Mouse (Mus musculus): ENCODE data around the gene Lrrc18. TPM values are rescaled to one million over a fixed set of nuclear protein-coding genes. Genes with fewer than 3 reads are reported as not detected.

Gene Lrrc18
- polyA plus RNA-seq, 1 experiment from 2014 or later: 0.86 TPM

DNA sequence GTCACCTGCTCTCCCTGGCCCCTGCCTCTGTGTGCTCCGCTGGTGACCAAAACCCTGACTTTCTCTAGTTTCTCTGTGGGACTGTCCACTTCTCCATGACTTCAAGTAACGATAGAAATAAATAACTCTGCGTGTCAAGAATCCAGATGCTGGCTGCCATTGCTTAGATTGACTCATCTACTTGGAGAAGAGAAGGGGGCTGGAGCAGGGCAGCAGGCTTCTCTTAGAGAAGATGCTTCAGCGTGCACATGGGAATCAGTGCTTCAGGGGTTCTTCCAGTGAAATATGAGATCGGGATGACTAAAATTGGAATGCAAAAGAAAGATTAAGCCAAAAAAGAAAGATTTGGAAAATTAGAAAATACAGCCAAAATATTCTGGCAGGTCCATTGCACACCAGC, 28.4 kb downstream of the Lrrc18 start:
- 63% methylated on average over 5 of the region's 5 CpGs for WGBS
- Histone ChIP-seq H3K9me3 (ENCODE audit: control insufficient read depth, low read length) (no peaks in the 10 kb centered on the region), H3K9ac (ENCODE audit: low read depth, low read length) (no peak overlapping the region), H3K27ac (ENCODE audit: low read depth, low read length) (no peak overlapping the region), H3K4me1 (replicated peaks; ENCODE audit: control insufficient read depth, insufficient read depth, low read length) (no peaks in the 10 kb centered on the region), H3K27me3 (ENCODE audit: control insufficient read depth, insufficient read depth, low read length) (no peaks in the 10 kb centered on the region), H3K4me3 (ENCODE audit: low read depth, low read length) (no peak overlapping the region), H3K36me3 (ENCODE audit: control insufficient read depth, insufficient read depth, low read length) (no peaks in the 10 kb centered on the region), H3K4me2 (replicated peaks; ENCODE audit: low read depth, low read length) (no peak overlapping the region)
- DNase-seq (ENCODE audit: low spot score) (no peak), ATAC-seq (ENCODE audit: low FRiP score) (no peak)

DNA sequence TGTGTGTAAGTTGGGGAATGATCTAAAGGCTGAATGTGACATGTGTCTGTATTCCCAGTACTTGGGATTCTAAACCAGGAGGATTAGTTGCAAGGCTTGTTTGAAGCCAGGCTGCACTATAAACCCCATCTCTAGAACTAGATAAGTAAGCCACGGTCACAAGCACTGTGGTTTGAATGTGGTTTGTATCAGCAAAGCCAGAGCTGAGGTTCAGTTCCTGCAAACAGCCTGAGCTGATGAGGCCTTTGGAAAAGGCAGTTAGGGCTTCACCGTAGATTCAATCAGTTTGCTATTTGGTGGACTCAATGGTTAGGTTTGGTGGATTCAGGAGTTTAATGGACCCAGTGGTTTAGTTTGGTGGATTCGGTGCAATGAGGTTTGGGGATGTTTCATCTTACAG, 39.7 kb downstream of the Lrrc18 start:
- Histone ChIP-seq H3K36me3 (ENCODE audit: control insufficient read depth, insufficient read depth, low read length) (no peaks in the 10 kb centered on the region), H3K27me3 (ENCODE audit: control insufficient read depth, insufficient read depth, low read length) (no peaks in the 10 kb centered on the region), H3K4me1 (replicated peaks; ENCODE audit: control insufficient read depth, insufficient read depth, low read length) (no peaks in the 10 kb centered on the region), H3K9ac (ENCODE audit: low read depth, low read length) (no peak overlapping the region), H3K4me3 (ENCODE audit: low read depth, low read length) (no peak overlapping the region), H3K4me2 (replicated peaks; ENCODE audit: low read depth, low read length) (no peak overlapping the region), H3K9me3 (ENCODE audit: control insufficient read depth, low read length) (no peaks in the 10 kb centered on the region), H3K27ac (ENCODE audit: low read depth, low read length) (no peak overlapping the region)
- DNase-seq (ENCODE audit: low spot score) (no peak), ATAC-seq (ENCODE audit: low FRiP score) (no peak)
- WGBS: 95% methylated on average over 3 of the region's 3 CpGs

DNA sequence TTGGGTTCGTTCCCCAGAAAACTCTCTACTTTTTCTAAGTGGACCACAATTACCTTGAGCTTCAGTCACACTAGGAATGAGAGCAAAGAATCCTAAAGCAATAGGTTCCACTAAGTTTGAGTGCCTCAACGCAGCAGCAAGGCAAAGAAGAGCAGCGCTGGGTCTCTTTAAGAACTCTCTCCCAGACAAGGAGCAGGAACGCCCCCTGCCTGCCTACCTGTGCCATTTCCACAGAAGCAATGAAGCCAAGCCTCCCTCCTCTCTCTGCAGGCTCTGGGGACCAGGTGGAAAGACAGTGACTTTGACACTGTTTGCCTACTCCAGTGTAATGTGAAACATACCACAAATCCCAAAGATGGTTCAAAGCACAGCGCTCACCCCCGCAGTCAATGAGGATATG, 42.2 kb downstream of the Lrrc18 start:
- ATAC-seq (ENCODE audit: low FRiP score) (no peak), DNase-seq (ENCODE audit: low spot score) (peak; percentile 59)
- H3K9me3 ChIP-seq (ENCODE audit: control insufficient read depth, low read length): no peaks in the 10 kb centered on the region
- H3K4me3 ChIP-seq (ENCODE audit: low read depth, low read length): no peak overlapping the region
- H3K27me3 ChIP-seq (ENCODE audit: control insufficient read depth, insufficient read depth, low read length): no peaks in the 10 kb centered on the region
- no peak overlapping the region for H3K4me2 ChIP-seq (replicated peaks; ENCODE audit: low read depth, low read length)
- H3K4me1 ChIP-seq (replicated peaks; ENCODE audit: control insufficient read depth, insufficient read depth, low read length): no peaks in the 10 kb centered on the region
- H3K36me3 ChIP-seq (ENCODE audit: control insufficient read depth, insufficient read depth, low read length): no peaks in the 10 kb centered on the region
- H3K9ac ChIP-seq (ENCODE audit: low read depth, low read length): no peak overlapping the region
- H3K27ac ChIP-seq (ENCODE audit: low read depth, low read length): no peak overlapping the region
- 43% methylated on average over 6 of the region's 6 CpGs for WGBS

DNA sequence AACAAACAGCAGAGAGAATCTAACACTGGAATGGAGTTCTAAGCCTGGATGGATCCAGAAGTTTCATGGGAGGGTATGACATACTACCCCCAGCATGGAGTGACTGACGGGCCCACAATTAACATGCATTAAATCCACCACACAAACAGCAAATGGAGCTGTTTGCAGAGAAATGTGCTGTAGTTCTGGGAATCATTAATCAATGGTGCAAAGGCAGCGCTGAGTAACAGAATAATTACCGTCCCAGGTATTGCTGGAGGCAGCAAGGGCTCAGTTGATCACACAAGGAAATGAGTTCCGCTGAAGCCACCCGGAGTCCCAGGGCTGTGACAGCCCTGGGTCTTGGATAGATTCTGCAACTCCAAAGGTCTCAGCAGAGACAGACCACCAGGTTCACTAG, 44.2 kb downstream of the Lrrc18 start:
- DNase-seq (ENCODE audit: low spot score): no peak
- H3K9me3 ChIP-seq (ENCODE audit: control insufficient read depth, low read length): no peaks in the 10 kb centered on the region

DNA sequence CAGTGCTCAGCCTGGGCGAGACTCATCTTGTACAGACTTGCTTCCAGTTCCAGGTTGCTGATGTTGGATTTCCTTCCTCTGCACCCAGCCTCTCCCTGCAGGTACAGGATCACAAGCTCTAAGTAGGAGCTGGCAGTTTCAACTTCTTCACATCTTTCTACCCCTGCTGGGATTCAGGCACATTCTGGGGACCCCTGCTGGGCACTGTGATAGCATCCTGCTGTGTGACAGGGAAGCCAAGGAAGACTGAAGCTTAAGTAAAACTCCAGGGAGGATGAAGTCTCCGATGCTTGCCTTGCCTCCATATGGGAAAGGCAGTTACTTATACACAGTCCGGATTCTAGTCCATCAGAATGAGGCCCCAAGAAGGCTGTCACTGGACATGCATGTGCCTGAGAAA, 45.6 kb downstream of the Lrrc18 start:
- 43% methylated on average over 3 of the region's 3 CpGs for WGBS

More for the DNA sequence above, 44.2 kb downstream of the Lrrc18 start:
- Histone ChIP-seq H3K27me3 (ENCODE audit: control insufficient read depth, insufficient read depth, low read length) (no peaks in the 10 kb centered on the region), H3K4me1 (replicated peaks; ENCODE audit: control insufficient read depth, insufficient read depth, low read length) (no peaks in the 10 kb centered on the region), H3K4me2 (replicated peaks; ENCODE audit: low read depth, low read length) (no peak overlapping the region), H3K27ac (ENCODE audit: low read depth, low read length) (no peak overlapping the region), H3K4me3 (ENCODE audit: low read depth, low read length) (no peak overlapping the region), H3K9ac (ENCODE audit: low read depth, low read length) (no peak overlapping the region), H3K36me3 (ENCODE audit: control insufficient read depth, insufficient read depth, low read length) (no peaks in the 10 kb centered on the region)
- no peak for ATAC-seq (ENCODE audit: low FRiP score)
- WGBS: 68% methylated on average over 5 of the region's 5 CpGs

DNA sequence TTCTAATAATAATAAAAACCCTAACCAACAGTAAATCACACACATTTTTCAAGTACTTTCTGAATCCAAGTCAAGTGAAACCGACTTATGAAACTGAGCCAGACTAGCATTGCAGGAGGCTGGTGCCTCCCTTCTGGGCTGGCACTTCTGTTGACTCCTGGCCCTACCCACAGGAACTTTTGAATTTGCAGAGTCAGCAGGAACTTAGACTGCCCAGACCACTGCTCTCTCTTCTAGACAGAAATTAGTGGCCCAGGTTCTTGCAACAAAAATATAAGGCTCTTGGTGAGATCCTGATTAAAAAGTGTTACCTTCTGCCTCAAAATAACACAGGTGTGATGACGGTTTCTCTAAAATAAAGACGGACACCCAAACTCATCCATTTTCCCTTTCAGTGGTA, 54.0 kb downstream of the Lrrc18 start:
- Histone ChIP-seq H3K4me2 (replicated peaks; ENCODE audit: low read depth, low read length) (no peak overlapping the region), H3K27me3 (ENCODE audit: control insufficient read depth, insufficient read depth, low read length) (no peaks in the 10 kb centered on the region), H3K4me3 (ENCODE audit: low read depth, low read length) (no peak overlapping the region), H3K9ac (ENCODE audit: low read depth, low read length) (no peak overlapping the region), H3K36me3 (ENCODE audit: control insufficient read depth, insufficient read depth, low read length) (no peaks in the 10 kb centered on the region), H3K27ac (ENCODE audit: low read depth, low read length) (no peak overlapping the region), H3K4me1 (replicated peaks; ENCODE audit: control insufficient read depth, insufficient read depth, low read length) (no peaks in the 10 kb centered on the region), H3K9me3 (ENCODE audit: control insufficient read depth, low read length) (no peaks in the 10 kb centered on the region)
- DNase-seq (ENCODE audit: low spot score) (no peak), ATAC-seq (ENCODE audit: low FRiP score) (no peak)
- WGBS: 87% methylated on average over 3 of the region's 3 CpGs

More for the DNA sequence above, 45.6 kb downstream of the Lrrc18 start:
- H3K27ac ChIP-seq (ENCODE audit: low read depth, low read length): no peak overlapping the region
- no peaks in the 10 kb centered on the region for H3K4me1 ChIP-seq (replicated peaks; ENCODE audit: control insufficient read depth, insufficient read depth, low read length)
- ATAC-seq (ENCODE audit: low FRiP score) (no peak), DNase-seq (ENCODE audit: low spot score) (peak; percentile 7)
- H3K9ac ChIP-seq (ENCODE audit: low read depth, low read length): no peak overlapping the region
- H3K36me3 ChIP-seq (ENCODE audit: control insufficient read depth, insufficient read depth, low read length): no peaks in the 10 kb centered on the region
- no peak overlapping the region for H3K4me2 ChIP-seq (replicated peaks; ENCODE audit: low read depth, low read length)
- no peaks in the 10 kb centered on the region for H3K27me3 ChIP-seq (ENCODE audit: control insufficient read depth, insufficient read depth, low read length)
- no peaks in the 10 kb centered on the region for H3K9me3 ChIP-seq (ENCODE audit: control insufficient read depth, low read length)
- no peak overlapping the region for H3K4me3 ChIP-seq (ENCODE audit: low read depth, low read length)

DNA sequence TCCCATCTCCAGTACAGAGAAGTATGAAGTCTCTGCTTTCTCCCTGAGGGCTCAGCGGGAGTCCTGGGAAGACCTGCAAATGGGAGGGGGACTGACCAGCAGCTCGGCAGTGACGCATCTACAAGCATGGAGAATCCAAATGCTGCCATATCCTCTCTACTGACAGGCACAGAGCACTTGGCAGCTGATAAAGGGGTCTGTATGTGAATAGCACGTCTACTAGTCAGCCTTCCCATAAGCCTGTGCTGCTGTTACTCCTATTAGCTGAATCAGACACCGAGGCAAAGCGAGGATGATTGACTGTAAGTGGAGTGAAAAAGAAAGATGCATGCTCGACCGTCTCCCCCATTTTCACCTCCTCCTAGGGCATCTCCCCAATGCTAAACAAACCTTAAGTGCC, 62.3 kb downstream of the Lrrc18 start:
- Histone ChIP-seq H3K9ac (ENCODE audit: low read depth, low read length) (no peak overlapping the region), H3K36me3 (ENCODE audit: control insufficient read depth, insufficient read depth, low read length) (no peaks in the 10 kb centered on the region), H3K4me2 (replicated peaks; ENCODE audit: low read depth, low read length) (no peak overlapping the region), H3K4me3 (ENCODE audit: low read depth, low read length) (no peak overlapping the region), H3K9me3 (ENCODE audit: control insufficient read depth, low read length) (no peaks in the 10 kb centered on the region), H3K27ac (ENCODE audit: low read depth, low read length) (no peak overlapping the region), H3K27me3 (ENCODE audit: control insufficient read depth, insufficient read depth, low read length) (no peaks in the 10 kb centered on the region), H3K4me1 (replicated peaks; ENCODE audit: control insufficient read depth, insufficient read depth, low read length) (peaks cover 10% of the 10 kb centered on the region)
- WGBS: 50% methylated on average over 8 of the region's 8 CpGs
- ATAC-seq (ENCODE audit: low FRiP score): no peak
- no peak for DNase-seq (ENCODE audit: low spot score)

DNA sequence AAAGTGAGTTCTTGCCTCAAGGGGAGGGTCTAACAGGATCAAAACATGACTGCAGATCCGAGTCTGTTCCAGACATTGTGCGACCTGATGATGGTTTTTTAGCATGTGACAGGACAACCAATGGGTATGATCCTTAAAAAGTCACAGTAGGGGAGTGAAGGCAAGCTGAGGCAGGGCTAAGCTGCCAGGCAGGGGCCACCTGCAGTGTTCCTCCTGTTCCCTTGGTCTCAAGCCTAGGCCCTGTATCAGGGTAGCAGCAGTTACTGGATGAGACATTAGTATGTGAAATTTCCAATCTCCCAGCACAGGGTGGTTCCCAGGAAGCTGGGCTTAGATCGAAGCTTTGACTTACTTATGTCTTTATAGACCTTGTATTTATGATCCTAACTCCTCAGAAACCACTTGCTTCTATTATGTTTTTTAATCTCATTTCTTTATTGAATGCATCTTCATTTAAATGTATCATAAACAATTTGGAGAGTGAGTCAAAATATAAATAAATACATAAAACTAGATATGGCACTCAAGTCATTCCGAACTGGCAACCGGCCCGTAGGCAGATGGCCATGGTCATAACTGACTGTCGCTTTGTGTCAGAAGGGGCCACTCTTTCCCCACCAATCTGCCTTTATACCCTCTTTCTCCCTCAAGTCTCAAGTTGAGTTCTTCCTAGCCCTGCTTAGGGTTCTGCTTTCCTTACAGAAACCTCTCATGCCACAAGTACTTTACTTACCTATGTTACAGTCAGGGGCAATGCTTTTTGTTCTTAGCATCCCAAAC, 67.9 kb downstream of the Lrrc18 start:
- Histone ChIP-seq H3K9ac (ENCODE audit: low read depth, low read length) (no peak overlapping the region), H3K4me1 (replicated peaks; ENCODE audit: control insufficient read depth, insufficient read depth, low read length) (peaks cover 3% of the 10 kb centered on the region; the same call in 1 of the 2 replicates), H3K27me3 (ENCODE audit: control insufficient read depth, insufficient read depth, low read length) (no peaks in the 10 kb centered on the region), H3K4me2 (replicated peaks; ENCODE audit: low read depth, low read length) (no peak overlapping the region), H3K4me3 (ENCODE audit: low read depth, low read length) (no peak overlapping the region), H3K27ac (ENCODE audit: low read depth, low read length) (no peak overlapping the region), H3K36me3 (ENCODE audit: control insufficient read depth, insufficient read depth, low read length) (no peaks in the 10 kb centered on the region), H3K9me3 (ENCODE audit: control insufficient read depth, low read length) (no peaks in the 10 kb centered on the region)
- DNase-seq (ENCODE audit: low spot score) (no peak), ATAC-seq (ENCODE audit: low FRiP score) (no peak)
- WGBS: 92% methylated on average over 7 of the region's 7 CpGs

DNA sequence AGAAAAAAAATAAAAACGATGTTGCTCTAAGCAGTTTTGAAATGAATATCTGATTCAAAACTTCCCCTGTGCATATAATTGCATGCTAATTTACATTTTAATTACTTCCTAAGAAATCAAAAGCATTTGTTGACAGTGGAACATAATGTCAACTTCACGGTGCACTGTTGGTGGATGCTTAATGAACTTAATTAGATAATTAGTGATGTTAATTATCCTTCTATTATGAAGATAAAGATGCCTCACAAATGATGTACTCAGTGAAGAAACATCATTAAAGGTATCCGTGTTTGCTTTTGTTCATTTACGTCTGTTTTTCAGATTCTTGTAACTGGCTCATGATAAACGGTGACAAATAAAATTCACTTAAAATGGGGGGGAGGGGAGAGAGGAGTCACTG, 71.8 kb downstream of the Lrrc18 start:
- H3K27ac ChIP-seq (ENCODE audit: low read depth, low read length): no peak overlapping the region
- H3K4me1 ChIP-seq (replicated peaks; ENCODE audit: control insufficient read depth, insufficient read depth, low read length): no peaks in the 10 kb centered on the region
- DNase-seq (ENCODE audit: low spot score): no peak
- no peaks in the 10 kb centered on the region for H3K9me3 ChIP-seq (ENCODE audit: control insufficient read depth, low read length)
- no peaks in the 10 kb centered on the region for H3K27me3 ChIP-seq (ENCODE audit: control insufficient read depth, insufficient read depth, low read length)
- H3K4me2 ChIP-seq (replicated peaks; ENCODE audit: low read depth, low read length): no peak overlapping the region
- H3K36me3 ChIP-seq (ENCODE audit: control insufficient read depth, insufficient read depth, low read length): no peaks in the 10 kb centered on the region
- no peak overlapping the region for H3K4me3 ChIP-seq (ENCODE audit: low read depth, low read length)
- 83% methylated on average over 5 of the region's 5 CpGs for WGBS
- no peak for ATAC-seq (ENCODE audit: low FRiP score)
- no peak overlapping the region for H3K9ac ChIP-seq (ENCODE audit: low read depth, low read length)

Data from hindbrain, embryonic 11.5 days (tissue).